Mouse (Mus musculus) G1E (cell line): ENCODE measurements at regions not wholly inside any gene's neighbourhood (a gene's known extent, or its start where the extent isn't known, plus 50 kb on each side); places are given as distances from the start of the nearest gene placed in this dataset.

Experiments
- ATAC-seq: 2 replicates; pipeline ENCODE4 v1.8.0; 2016; ENCODE audit warnings: mild to moderate bottlenecking; ENCODE audit not compliant: insufficient number of reproducible peaks, poor library complexity, low FRiP score, severe bottlenecking; ENCODE audit errors: extremely low read depth
- DNase-seq: peaks from one replicate; pipeline ENCODE4 v3.0.0; 2012; ENCODE audit warnings: low spot score
- H3K27me3 ChIP-seq: 2 replicates; pipeline ENCODE4 v1.6.1; 2012; ENCODE audit warnings: mild to moderate bottlenecking, low read length, inconsistent platforms; ENCODE audit not compliant: insufficient read depth
- H3K36me3 ChIP-seq: replicated peaks from 2 replicates; pipeline ENCODE3; 2012; ENCODE audit warnings: mild to moderate bottlenecking, inconsistent platforms
- H3K4me1 ChIP-seq: 2 replicates; pipeline ENCODE4 v1.6.1; 2012; ENCODE audit warnings: low read depth, low read length, inconsistent platforms, mixed read lengths; ENCODE audit not compliant: insufficient read depth
- H3K4me3 ChIP-seq: 2 replicates; pipeline ENCODE4 v1.5.1; 2012; ENCODE audit warnings: low read depth, mild to moderate bottlenecking, inconsistent platforms, low read length, moderate library complexity, mixed read lengths
- H3K9me3 ChIP-seq: replicated peaks from 2 replicates; pipeline ENCODE4 v1.6.1; 2012; ENCODE audit warnings: inconsistent platforms
- CTCF ChIP-seq: IDR thresholded peaks from 2 replicates; pipeline ENCODE4 v1.5.1; 2012; ENCODE audit warnings: low read depth, low read length, inconsistent platforms, mixed read lengths
- GATA1 ChIP-seq: IDR thresholded peaks from 2 replicates; pipeline ENCODE4 v1.6.1; 2012; ENCODE audit warnings: borderline replicate concordance, low read length, inconsistent platforms, mixed read lengths
- GATA2 ChIP-seq: IDR thresholded peaks from 2 replicates; pipeline ENCODE4 v1.6.1; 2012; ENCODE audit warnings: low read depth, low read length, inconsistent platforms, borderline replicate concordance
- POLR2AphosphoS5 ChIP-seq: IDR thresholded peaks from 2 replicates; pipeline ENCODE4 v1.6.1; 2012; ENCODE audit warnings: low read depth, low read length, inconsistent platforms; ENCODE audit not compliant: insufficient replicate concordance
- TAL1 ChIP-seq: conservative IDR thresholded peaks from 2 replicates; pipeline ENCODE4 v1.6.1; 2012; ENCODE audit warnings: low read depth, low read length, inconsistent platforms, mixed read lengths

DNA sequence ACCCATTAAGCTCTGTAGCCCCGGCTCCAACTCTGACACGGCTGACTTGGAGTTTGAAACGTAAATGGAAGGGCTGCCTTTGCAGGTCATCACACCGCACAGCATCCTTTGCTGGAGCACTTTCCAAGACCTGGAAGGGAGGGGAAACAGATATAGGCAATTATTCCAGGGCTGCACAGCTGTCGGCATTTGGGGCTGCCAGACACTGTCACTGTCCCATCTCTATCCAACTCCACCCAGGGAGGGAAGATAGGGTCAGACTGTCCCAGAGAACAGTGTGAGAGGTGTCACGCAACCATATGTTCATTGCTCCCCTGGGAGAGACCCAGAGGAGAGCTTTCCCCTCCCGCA, 162.7 kb upstream of the Lmo4 start:
- Histone ChIP-seq H3K36me3 (no peaks in the 10 kb centered on the region), H3K4me1 (no peaks in the 10 kb centered on the region), H3K27me3 (peaks cover 11% of the 10 kb centered on the region; the same call in 1 of the 2 replicates), H3K9me3 (no peaks in the 10 kb centered on the region), H3K4me3 (no peak overlapping the region)
- ATAC-seq (no peak), DNase-seq (no peak)
- TF ChIP-seq GATA2, result no peak
- no peak for TF ChIP-seq POLR2AphosphoS5
- no peak for TF ChIP-seq GATA1
- no peak for TF ChIP-seq TAL1
- no peak for TF ChIP-seq CTCF

- DNase-seq (no peak), ATAC-seq (no peak)
- Histone ChIP-seq H3K4me1 (no peaks in the 10 kb centered on the region), H3K9me3 (no peaks in the 10 kb centered on the region), H3K27me3 (peaks cover 15% of the 10 kb centered on the region; the same call in 1 of the 2 replicates), H3K4me3 (no peak overlapping the region), H3K36me3 (no peaks in the 10 kb centered on the region)
- no peak for TF ChIP-seq POLR2AphosphoS5
- no peak for TF ChIP-seq GATA1
Measured at GRCm38 (mm10) chr3:144366976-144367765, 162.2 kb upstream of the Lmo4 start.

DNA sequence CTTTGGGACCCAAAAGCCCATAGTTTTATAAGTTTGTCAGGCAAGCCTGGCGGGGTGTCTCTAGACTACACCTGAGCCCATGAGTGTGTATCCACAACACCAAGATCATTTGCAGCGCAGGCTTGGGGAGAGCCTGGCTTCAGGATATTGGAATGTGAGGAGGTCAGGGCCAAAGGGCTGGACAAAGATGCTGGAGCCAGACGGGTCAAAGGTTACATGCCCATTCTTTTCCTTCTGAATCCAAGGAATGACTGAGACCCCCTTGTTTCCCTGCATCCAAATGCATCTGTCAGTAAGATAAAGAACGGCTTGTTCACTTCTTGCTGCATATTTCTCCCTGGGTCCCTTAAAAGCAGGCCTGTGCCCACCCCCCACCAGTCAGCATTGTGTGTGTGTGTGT, 160.9 kb upstream of the Lmo4 start:
- Histone ChIP-seq H3K9me3 (no peaks in the 10 kb centered on the region), H3K4me3 (no peak overlapping the region), H3K4me1 (no peaks in the 10 kb centered on the region), H3K36me3 (no peaks in the 10 kb centered on the region), H3K27me3 (peaks cover 18% of the 10 kb centered on the region)
- DNase-seq, result no peak
- TF ChIP-seq POLR2AphosphoS5 (no peak), GATA1 (no peak), GATA2 (no peak), TAL1 (no peak), CTCF (no peak)
- no peak for ATAC-seq

DNA sequence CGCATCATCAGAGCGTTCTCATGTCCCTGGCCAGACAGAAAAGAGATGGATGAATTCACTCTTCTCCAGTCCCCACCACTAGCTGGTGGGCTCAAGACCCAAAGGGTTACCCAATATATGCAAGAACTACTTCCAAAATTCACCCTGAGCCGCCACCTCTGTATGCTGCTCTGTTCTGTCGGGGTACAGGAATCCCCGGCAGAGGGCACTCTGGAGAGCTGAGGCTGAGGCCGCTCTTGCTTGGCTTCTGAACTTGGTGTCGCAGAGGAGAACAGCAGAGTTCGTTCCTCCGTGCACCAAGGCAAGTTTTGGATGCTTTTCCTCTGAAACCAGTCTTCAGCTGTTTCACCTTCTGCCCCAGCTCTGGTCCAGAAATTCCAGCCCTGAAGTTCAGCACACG, 157.5 kb upstream of the Lmo4 start:
- Histone ChIP-seq H3K4me1 (peaks cover 12% of the 10 kb centered on the region), H3K27me3 (peaks cover 20% of the 10 kb centered on the region), H3K9me3 (peaks cover 7% of the 10 kb centered on the region), H3K4me3 (no peak overlapping the region), H3K36me3 (no peaks in the 10 kb centered on the region)
- DNase-seq (no peak), ATAC-seq (no peak)
- TF ChIP-seq GATA2, result no peak
- no peak for TF ChIP-seq TAL1
- TF ChIP-seq GATA1, result no peak
- TF ChIP-seq CTCF, result no peak
- TF ChIP-seq POLR2AphosphoS5, result no peak

- H3K27me3 ChIP-seq, result peaks cover 20% of the 10 kb centered on the region
- ATAC-seq, result no peak
- peaks cover 7% of the 10 kb centered on the region for H3K9me3 ChIP-seq
- no peaks in the 10 kb centered on the region for H3K36me3 ChIP-seq
- no peak overlapping the region for H3K4me3 ChIP-seq
- no peak for DNase-seq
- TF ChIP-seq GATA1, result no peak
- H3K4me1 ChIP-seq, result peaks cover 21% of the 10 kb centered on the region
Measured at GRCm38 (mm10) chr3:144361203-144361978, 156.4 kb upstream of the Lmo4 start.

DNA sequence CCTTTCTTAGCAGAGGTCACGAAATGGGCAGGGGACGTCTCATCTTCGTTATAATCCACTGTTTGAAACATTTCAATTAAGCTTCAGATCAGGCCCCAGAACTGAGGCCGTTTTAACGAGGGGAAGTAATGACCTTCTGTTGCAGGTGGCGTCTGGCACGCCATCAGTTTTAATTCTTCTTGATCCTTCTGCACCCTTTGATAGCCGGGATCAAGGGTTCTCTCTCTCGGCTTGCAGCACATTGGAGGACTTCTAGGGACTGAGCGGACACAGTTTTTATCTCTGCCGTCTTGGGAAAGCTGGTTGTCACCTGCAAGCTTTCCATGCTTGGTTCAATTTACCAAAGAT, 151.9 kb upstream of the Lmo4 start:
- H3K4me3 ChIP-seq, result no peak overlapping the region
- peaks cover 7% of the 10 kb centered on the region for H3K9me3 ChIP-seq
- ATAC-seq (no peak), DNase-seq (no peak)
- TF ChIP-seq GATA2 (no peak), POLR2AphosphoS5 (no peak), TAL1 (no peak), CTCF (no peak), GATA1 (no peak)
- peaks cover 39% of the 10 kb centered on the region for H3K4me1 ChIP-seq
- no peaks in the 10 kb centered on the region for H3K36me3 ChIP-seq
- peaks cover 12% of the 10 kb centered on the region for H3K27me3 ChIP-seq
